Mouse (Mus musculus): Measurements from ENCODE around the gene Klrg2. TPM values are rescaled to one million over a fixed set of nuclear protein-coding genes. Genes with fewer than 3 reads are reported as not detected.
A peak's percentile ranks its signal among the peaks of the same experiment; 100 is the strongest.
"Not testable (repeated sequence)": the region's sequence is repeated elsewhere in the genome, so short reads cannot be mapped to it uniquely, and the experiment has no call there.

Gene Klrg2
- total and polyA plus RNA-seq, 3 experiments, result 1.0 to 6.2 TPM; not detected in 1

DNA sequence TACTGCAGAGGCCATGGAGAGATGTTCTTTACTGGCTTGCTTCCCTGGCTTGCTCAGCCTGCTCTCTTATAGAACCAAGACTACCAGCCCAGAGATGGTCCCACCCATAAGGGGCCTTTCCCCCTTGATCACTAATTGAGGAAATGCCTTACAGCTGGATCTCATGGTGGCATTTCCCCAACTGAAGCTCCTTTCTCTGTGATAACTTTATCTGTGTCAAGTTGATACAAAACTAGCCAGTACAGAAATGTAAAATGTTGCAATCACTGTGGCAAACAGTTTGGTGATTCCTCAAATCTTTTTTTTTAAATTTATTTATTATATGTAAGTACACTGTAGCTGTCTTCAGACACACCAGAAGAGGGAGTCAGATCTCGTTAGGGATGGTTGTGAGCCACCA is 33.4 kb upstream of the Klrg2 start:
- not testable (repeated sequence) for H3K9ac ChIP-seq (ENCODE audit: control insufficient read depth, low read depth, low read length, poor library complexity, severe bottlenecking); H3K79me2 ChIP-seq (ENCODE audit: control insufficient read depth, insufficient read depth, low read length, poor library complexity); H3K4me3 ChIP-seq (ENCODE audit: control insufficient read depth in 1 of 2, insufficient read depth in 1 of 2, low read depth in 2 of 2, low read length in 2 of 2); H3K27me3 ChIP-seq (ENCODE audit: control insufficient read depth in 1 of 2, insufficient read depth in 2 of 2, low read length in 2 of 2); H3K9me3 ChIP-seq (replicated peaks; ENCODE audit: insufficient read depth, low read length)
- Histone ChIP-seq H3K4me1 (ENCODE audit: control insufficient read depth in 1 of 2, insufficient read depth in 2 of 2, low read length in 2 of 2) (peaks cover 12 to 24% of the 10 kb centered on the region in 2 experiments), H3K27ac (ENCODE audit: control insufficient read depth, low read depth, low read length) (peak overlapping the region; percentile 92), H3K36me3 (ENCODE audit: control insufficient read depth in 1 of 2, insufficient read depth in 2 of 2, low read length in 2 of 2) (peaks cover 0 to 24% of the 10 kb centered on the region in 2 experiments; a peak in 2 of 4 replicates)
- TF ChIP-seq RCOR1 (IDR thresholded peaks at IDR 0.05; ENCODE audit: low read depth, low read length) (0 out of 2 replicates have a peak, but pooled peaks have one; percentile 48), ETS1 (IDR thresholded peaks at IDR 0.05; ENCODE audit: low read depth, low read length) (peak; percentile 55; the same call in 1 of the 2 replicates), TBP (IDR thresholded peaks at IDR 0.05; ENCODE audit: low read depth, low read length) (0 out of 2 replicates have a peak, but pooled peaks have one; percentile 9), MYB (IDR thresholded peaks at IDR 0.05; ENCODE audit: low read depth, low read length) (peak; percentile 25; the same call in 1 of the 2 replicates), TCF12 (IDR thresholded peaks at IDR 0.05; ENCODE audit: low read depth, low read length) (peak; percentile 39; the same call in 1 of the 2 replicates), EP300 (IDR thresholded peaks at IDR 0.05; ENCODE audit: low read depth in 1 of 2, low read length in 2 of 2) (peak in 1 of 2 experiments; percentile 69), GATA1 (IDR thresholded peaks at IDR 0.05; ENCODE audit: low read depth, low read length) (peak; percentile 24; the same call in 1 of the 2 replicates)
- DNase-seq (ENCODE audit: low read depth, low spot score), result peak; percentile 42

DNA sequence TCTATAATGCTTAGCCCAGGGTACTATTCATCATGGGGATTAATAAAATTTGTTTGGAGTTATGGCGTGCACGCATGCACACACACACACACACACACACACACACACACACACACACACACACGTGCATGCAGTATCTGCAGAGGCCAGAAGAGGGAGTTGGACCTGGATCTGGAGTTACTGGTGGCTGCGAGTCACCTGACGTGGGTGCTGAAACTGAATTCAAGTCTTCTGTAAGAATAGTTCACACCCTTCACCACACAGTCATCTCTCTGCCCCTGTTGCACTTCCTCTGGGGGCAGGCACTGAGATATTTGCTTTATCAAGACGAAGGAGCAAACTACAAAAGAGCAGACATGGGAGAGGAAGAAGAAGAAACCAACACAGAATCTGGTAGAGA is 32.5 kb upstream of the Klrg2 start:
- DNase-seq (ENCODE audit: low read depth, low spot score), result peak; percentile 94
- H3K27ac ChIP-seq (ENCODE audit: control insufficient read depth, low read depth, low read length), result peak overlapping the region; percentile 92
- H3K9me3 ChIP-seq (replicated peaks; ENCODE audit: insufficient read depth, low read length), result no peaks in the 10 kb centered on the region
- peaks cover 12 to 24% of the 10 kb centered on the region in 2 experiments for H3K4me1 ChIP-seq (ENCODE audit: control insufficient read depth in 1 of 2, insufficient read depth in 2 of 2, low read length in 2 of 2)
- H3K36me3 ChIP-seq (ENCODE audit: control insufficient read depth in 1 of 2, insufficient read depth in 2 of 2, low read length in 2 of 2), result peaks cover 0 to 24% of the 10 kb centered on the region in 2 experiments; a peak in 2 of 4 replicates
- H3K9ac ChIP-seq (ENCODE audit: control insufficient read depth, low read depth, low read length, poor library complexity, severe bottlenecking), result peak overlapping the region; percentile 55
- H3K79me2 ChIP-seq (ENCODE audit: control insufficient read depth, insufficient read depth, low read length, poor library complexity), result no peaks in the 10 kb centered on the region
- H3K4me3 ChIP-seq (ENCODE audit: control insufficient read depth in 1 of 2, insufficient read depth in 1 of 2, low read depth in 2 of 2, low read length in 2 of 2), result peak overlapping the region; percentile 14 to 31; a peak in 3 of 4 replicates
- no peaks in the 10 kb centered on the region for H3K27me3 ChIP-seq (ENCODE audit: control insufficient read depth in 1 of 2, insufficient read depth in 2 of 2, low read length in 2 of 2)
- TF ChIP-seq MAZ (IDR thresholded peaks at IDR 0.05; ENCODE audit: low read depth, low read length) (no peak), MAFK (IDR thresholded peaks at IDR 0.05; ENCODE audit: borderline replicate concordance, low read depth, low read length) (no peak), ETS1 (IDR thresholded peaks at IDR 0.05; ENCODE audit: low read depth, low read length) (peak; percentile 65), POLR2AphosphoS5 (IDR thresholded peaks at IDR 0.05; ENCODE audit: borderline replicate concordance, low read depth, low read length) (no peak), TAL1 (IDR thresholded peaks at IDR 0.05; ENCODE audit: low read length) (no peak), RAD21 (IDR thresholded peaks at IDR 0.05; ENCODE audit: low read depth, low read length) (peak; percentile 37), SMC3 (IDR thresholded peaks at IDR 0.05; ENCODE audit: low read depth, low read length) (peak; percentile 75), SIN3A (IDR thresholded peaks at IDR 0.05; ENCODE audit: low read length) (peak; percentile 30; the same call in 1 of the 2 replicates), MXI1 (IDR thresholded peaks at IDR 0.05; ENCODE audit: low read depth, low read length) (peak; percentile 64; the same call in 1 of the 2 replicates), ZC3H11A (IDR thresholded peaks at IDR 0.05; ENCODE audit: low read depth, low read length) (peak; percentile 32), POLR2A (IDR thresholded peaks at IDR 0.05; ENCODE audit: control insufficient read depth in 1 of 2, insufficient read depth in 1 of 2, low read depth in 1 of 2, low read length in 2 of 2, poor library complexity in 1 of 2) (peak in 1 of 2 experiments; percentile 47; a peak in 2 of 4 replicates), CHD2 (IDR thresholded peaks at IDR 0.05; ENCODE audit: low read length) (no peak), USF2 (IDR thresholded peaks at IDR 0.05; ENCODE audit: borderline replicate concordance in 1 of 2, insufficient read depth in 1 of 2, low read depth in 1 of 2, low read length in 2 of 2) (no peak), KAT2A (conservative IDR thresholded peaks at IDR 0.05; ENCODE audit: low read depth, low read length) (no peak), ZMIZ1 (IDR thresholded peaks at IDR 0.05; ENCODE audit: low read depth, low read length) (no peak), POLR2AphosphoS2 (IDR thresholded peaks at IDR 0.05; ENCODE audit: low read length) (no peak), JUND (IDR thresholded peaks at IDR 0.05; ENCODE audit: low read depth, low read length) (no peak), TCF12 (IDR thresholded peaks at IDR 0.05; ENCODE audit: low read depth, low read length) (peak; percentile 47), MYC (IDR thresholded peaks at IDR 0.05; ENCODE audit: low read depth, low read length) (peak; percentile 88; the same call in 1 of the 2 replicates), MYB (IDR thresholded peaks at IDR 0.05; ENCODE audit: low read depth, low read length) (no peak), USF1 (IDR thresholded peaks at IDR 0.05; ENCODE audit: low read depth, low read length) (peak; percentile 91), GABPA (IDR thresholded peaks at IDR 0.05; ENCODE audit: low read depth, low read length) (no peak), CTCF (IDR thresholded peaks at IDR 0.05 in 2 of 3, conservative IDR thresholded peaks at IDR 0.05 in 1 of 3; ENCODE audit: control insufficient read depth in 1 of 3, insufficient read depth in 1 of 3, low read depth in 2 of 3, low read length in 3 of 3, poor library complexity in 1 of 3, severe bottlenecking in 1 of 3) (peak; percentile 49 to 72 (median 60)), ZKSCAN1 (IDR thresholded peaks at IDR 0.05; ENCODE audit: low read depth, low read length) (no peak), UBTF (IDR thresholded peaks at IDR 0.05; ENCODE audit: borderline replicate concordance, insufficient read depth, low read depth, low read length) (no peak), RCOR1 (IDR thresholded peaks at IDR 0.05; ENCODE audit: low read depth, low read length) (no peak; the same call in 1 of the 2 replicates), BHLHE40 (IDR thresholded peaks at IDR 0.05; ENCODE audit: borderline replicate concordance, low read depth, low read length) (peak; percentile 86), TBP (IDR thresholded peaks at IDR 0.05; ENCODE audit: low read depth, low read length) (peak; percentile 57; the same call in 1 of the 2 replicates)
